ENCODE assay signal across 8 mouse cellular contexts in genomic region chr12:85200929-85201829, GRCm38 (mm10). TPM values are rescaled to one million over a fixed set of nuclear protein-coding genes. Genes with fewer than 3 reads are reported as not detected.
DNase-seq lines count a peak whose midpoint lies in the region; ATAC-seq and TF ChIP-seq lines count a peak whose summit lies in the region.

No protein-coding gene starts in this region.

- H3K4me1 ChIP-seq in E14TG2a.4 (replicated peaks; ENCODE audit: low read depth, low read length) = peaks cover 48% of the 10 kb centered on the region
- peaks cover 15% of the 10 kb centered on the region for H3K4me1 ChIP-seq in forebrain, embryonic 13.5 days

- peak overlapping the region; percentile 19; the same call in 1 of the 2 replicates for H3K9ac ChIP-seq in forebrain, embryonic 13.5 days

- no peak for TF ChIP-seq CTCF in E14TG2a.4 (conservative IDR thresholded peaks at IDR 0.05; ENCODE audit: low read length)

- H3K27me3 ChIP-seq in E14TG2a.4 (ENCODE audit: insufficient read depth, low read length) = peaks cover 6% of the 10 kb centered on the region; the same call in 1 of the 2 replicates
- H3K27me3 ChIP-seq in forebrain, embryonic 13.5 days = 0 out of 2 replicates have a peak, but pooled peaks cover 3% of the 10 kb centered on the region

- H3K9me3 ChIP-seq in E14TG2a.4 (ENCODE audit: low read length) = no peaks in the 10 kb centered on the region
- H3K9me3 ChIP-seq in forebrain, embryonic 13.5 days (replicated peaks) = no peaks in the 10 kb centered on the region

- H3K4me3 ChIP-seq in E14TG2a.4 (replicated peaks; ENCODE audit: low read length) = peak overlapping the region; percentile 58
- no peak overlapping the region for H3K4me3 ChIP-seq in forebrain, embryonic 13.5 days

- peak; percentile 34 for DNase-seq in cerebellum, adult 9-11 months
- no peak for DNase-seq in cerebellum, adult 11 months
- DNase-seq in lung, postnatal 14 days = peak; percentile 55
- no peak for DNase-seq in right cerebral cortex, adult 18-20 months
- no peak for DNase-seq in natural killer cell, adult 2 months (ENCODE audit: low spot score in 2 of 2)
- DNase-seq in right cerebral cortex, postnatal 4 days = no peak

- WGBS in forebrain, embryonic 13.5 days = 8% methylated on average over 24 of the region's 24 CpGs

- peak; percentile 71 for ATAC-seq in forebrain, embryonic 13.5 days

- peak overlapping the region; percentile 40 for H3K4me2 ChIP-seq in forebrain, embryonic 13.5 days

- H3K36me3 ChIP-seq in E14TG2a.4 (ENCODE audit: insufficient read depth, low read length) = no peaks in the 10 kb centered on the region
- no peaks in the 10 kb centered on the region for H3K36me3 ChIP-seq in forebrain, embryonic 13.5 days (ENCODE audit: poor library complexity, severe bottlenecking)

- H3K27ac ChIP-seq in forebrain, embryonic 13.5 days = peak overlapping the region; percentile 60

RNA-seq across cellular contexts. Expression of gene Eif2b2, which starts 18.1 kb away (rescaled TPM):
- 93.1 and 100 TPM in 2 replicates for polyA plus RNA-seq in forebrain, embryonic 13.5 days (2015; fragmentation: Nextera tagmentation; extraction: Ambion mirVana)

RNA-seq across cellular contexts. Expression of gene Pgf, which starts 23.6 kb away (rescaled TPM):
- 7.0 and 8.3 TPM in 2 replicates for polyA plus RNA-seq in forebrain, embryonic 13.5 days (2015; fragmentation: Nextera tagmentation; extraction: Ambion mirVana)

RNA-seq across cellular contexts. Expression of gene Rps6kl1, which starts 50.1 kb away (rescaled TPM):
- 8.6 and 12.2 TPM in 2 replicates for polyA plus RNA-seq in forebrain, embryonic 13.5 days (2015; fragmentation: Nextera tagmentation; extraction: Ambion mirVana)

Comparison
In these comparisons a context has a peak if more than half of its experiments do, and no peak if none do; other contexts are left out.
1. DNase-seq: peak in cerebellum, adult 9-11 months (single experiment) and lung, postnatal 14 days (single experiment); none in cerebellum, adult 11 months (single experiment), right cerebral cortex, adult 18-20 months (single experiment), natural killer cell, adult 2 months (0 of 2) and right cerebral cortex, postnatal 4 days (single experiment).